Mouse (Mus musculus): ENCODE measurements around the gene Iars2.

DNA sequence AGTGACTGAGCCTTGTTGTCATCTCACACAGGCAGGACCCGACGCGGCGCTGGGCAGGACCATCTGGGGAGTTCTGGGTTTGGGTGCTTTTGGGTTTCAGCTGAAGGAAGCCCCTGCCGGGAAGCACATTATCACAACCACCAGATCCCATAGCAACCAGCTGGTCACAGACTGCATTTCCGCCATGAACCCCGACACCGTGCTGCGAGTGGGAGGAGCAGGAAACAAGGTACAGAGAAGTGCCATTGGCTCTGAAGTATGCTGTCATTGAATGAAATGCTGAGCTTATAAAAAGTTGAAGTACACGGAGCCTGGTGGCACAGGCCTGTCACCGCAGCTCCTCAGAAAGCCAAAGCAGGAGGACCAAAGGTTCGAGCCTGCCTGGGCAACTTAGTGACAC is 23.0 kb upstream of the Iars2 start:
- TF ChIP-seq CTCF (IDR thresholded peaks at IDR 0.05; ENCODE audit: extremely low read depth, insufficient read length, insufficient replicate concordance, low read depth, low read length) (no peak), POLR2A (IDR thresholded peaks at IDR 0.05; ENCODE audit: low read depth, low read length) (no peak)
